Mouse (Mus musculus): Measurements from ENCODE around the gene Vamp2. TPM values are rescaled to one million over a fixed set of nuclear protein-coding genes. Genes with fewer than 3 reads are reported as not detected.

Vamp2 gene
- polyA plus RNA-seq, 1 experiment from 2014 or later = 64.2 TPM

GRCm38 (mm10) chr11:69102403-69102725, 14.1 kb downstream of the Vamp2 start:
- peaks cover 24% of the 10 kb centered on the region; the same call in 1 of the 2 replicates for H3K36me3 ChIP-seq (ENCODE audit: control insufficient read depth, insufficient read depth, low read length)

GRCm38 (mm10) chr11:69103121-69103520, 14.8 kb downstream of the Vamp2 start:
- Histone ChIP-seq H3K36me3 (ENCODE audit: control insufficient read depth, insufficient read depth, low read length) (peaks cover 24% of the 10 kb centered on the region; the same call in 1 of the 2 replicates), H3K4me3 (ENCODE audit: low read depth, low read length) (no peak overlapping the region), H3K9ac (ENCODE audit: low read length) (no peak overlapping the region), H3K4me1 (ENCODE audit: control insufficient read depth, insufficient read depth, low read length) (peaks cover 18% of the 10 kb centered on the region), H3K27ac (replicated peaks; ENCODE audit: low read depth, low read length) (no peak overlapping the region), H3K9me3 (ENCODE audit: control insufficient read depth, low read length) (no peaks in the 10 kb centered on the region), H3K4me2 (ENCODE audit: low read depth, severe bottlenecking) (no peak overlapping the region), H3K27me3 (ENCODE audit: control insufficient read depth, insufficient read depth, low read length) (no peaks in the 10 kb centered on the region)
- ATAC-seq (ENCODE audit: insufficient number of reproducible peaks, low FRiP score, low TSS enrichment, low read depth) = no peak
- whole genome bisulfite sequencing = 94% methylated on average over 14 of the region's 14 CpGs
- DNase-seq (ENCODE audit: low spot score) = no peak

More at GRCm38 (mm10) chr11:69102403-69102725, 14.1 kb downstream of the Vamp2 start:
- no peak overlapping the region for H3K4me2 ChIP-seq (ENCODE audit: low read depth, severe bottlenecking)
- no peaks in the 10 kb centered on the region for H3K9me3 ChIP-seq (ENCODE audit: control insufficient read depth, low read length)
- ATAC-seq (ENCODE audit: insufficient number of reproducible peaks, low FRiP score, low TSS enrichment, low read depth) (no peak), DNase-seq (ENCODE audit: low spot score) (no peak)
- no peak overlapping the region for H3K4me3 ChIP-seq (ENCODE audit: low read depth, low read length)
- 97% methylated on average over 7 of the region's 7 CpGs for WGBS
- H3K4me1 ChIP-seq (ENCODE audit: control insufficient read depth, insufficient read depth, low read length) = peaks cover 25% of the 10 kb centered on the region
- no peak overlapping the region for H3K9ac ChIP-seq (ENCODE audit: low read length)
- H3K27me3 ChIP-seq (ENCODE audit: control insufficient read depth, insufficient read depth, low read length) = no peaks in the 10 kb centered on the region
- H3K27ac ChIP-seq (replicated peaks; ENCODE audit: low read depth, low read length) = no peak overlapping the region

GRCm38 (mm10) chr11:69103531-69104435, 15.5 kb downstream of the Vamp2 start:
- DNase-seq (ENCODE audit: low spot score) (no peak), ATAC-seq (ENCODE audit: insufficient number of reproducible peaks, low FRiP score, low TSS enrichment, low read depth) (no peak)
- no peak overlapping the region for H3K27ac ChIP-seq (replicated peaks; ENCODE audit: low read depth, low read length)
- H3K4me1 ChIP-seq (ENCODE audit: control insufficient read depth, insufficient read depth, low read length) = peaks cover 12% of the 10 kb centered on the region
- peaks cover 24% of the 10 kb centered on the region; the same call in 1 of the 2 replicates for H3K36me3 ChIP-seq (ENCODE audit: control insufficient read depth, insufficient read depth, low read length)
- WGBS = 92% methylated on average over 15 of the region's 15 CpGs
- no peaks in the 10 kb centered on the region for H3K9me3 ChIP-seq (ENCODE audit: control insufficient read depth, low read length)
- H3K9ac ChIP-seq (ENCODE audit: low read length) = no peak overlapping the region
- no peak overlapping the region for H3K4me3 ChIP-seq (ENCODE audit: low read depth, low read length)
- H3K4me2 ChIP-seq (ENCODE audit: low read depth, severe bottlenecking) = no peak overlapping the region
- no peaks in the 10 kb centered on the region for H3K27me3 ChIP-seq (ENCODE audit: control insufficient read depth, insufficient read depth, low read length)

GRCm38 (mm10) chr11:69104487-69104886, 16.2 kb downstream of the Vamp2 start:
- no peaks in the 10 kb centered on the region for H3K27me3 ChIP-seq (ENCODE audit: control insufficient read depth, insufficient read depth, low read length)
- peaks cover 24% of the 10 kb centered on the region; the same call in 1 of the 2 replicates for H3K36me3 ChIP-seq (ENCODE audit: control insufficient read depth, insufficient read depth, low read length)
- H3K9ac ChIP-seq (ENCODE audit: low read length) = no peak overlapping the region
- no peak overlapping the region for H3K27ac ChIP-seq (replicated peaks; ENCODE audit: low read depth, low read length)
- DNase-seq (ENCODE audit: low spot score) (no peak), ATAC-seq (ENCODE audit: insufficient number of reproducible peaks, low FRiP score, low TSS enrichment, low read depth) (no peak)
- 86% methylated on average over 14 of the region's 14 CpGs for WGBS
- no peak overlapping the region for H3K4me2 ChIP-seq (ENCODE audit: low read depth, severe bottlenecking)
- H3K4me1 ChIP-seq (ENCODE audit: control insufficient read depth, insufficient read depth, low read length) = peaks cover 8% of the 10 kb centered on the region
- no peak overlapping the region for H3K4me3 ChIP-seq (ENCODE audit: low read depth, low read length)
- H3K9me3 ChIP-seq (ENCODE audit: control insufficient read depth, low read length) = no peaks in the 10 kb centered on the region

DNA sequence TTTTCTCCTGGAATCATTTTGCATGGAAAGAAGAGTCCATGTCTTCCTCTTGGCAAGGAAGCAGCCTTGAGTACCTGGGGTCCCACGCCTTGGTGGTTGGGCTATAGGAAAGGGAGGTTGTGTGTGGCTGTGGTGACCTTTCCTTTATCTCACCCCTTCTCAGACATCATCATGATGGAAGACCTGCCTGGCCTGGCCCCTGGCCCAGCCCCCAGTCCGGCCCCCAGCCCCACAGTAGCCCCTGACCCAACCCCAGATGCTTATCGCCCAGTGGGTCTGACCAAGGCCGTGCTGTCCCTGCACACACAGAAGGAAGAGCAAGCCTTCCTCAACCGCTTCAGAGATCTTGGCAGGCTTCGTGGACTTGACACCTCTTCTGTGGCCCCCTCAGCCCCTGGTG, 16.9 kb downstream of the Vamp2 start:
- H3K36me3 ChIP-seq (ENCODE audit: control insufficient read depth, insufficient read depth, low read length) = peaks cover 24% of the 10 kb centered on the region; the same call in 1 of the 2 replicates

GRCm38 (mm10) chr11:69105796-69106195, 17.5 kb downstream of the Vamp2 start:
- Histone ChIP-seq H3K4me1 (ENCODE audit: control insufficient read depth, insufficient read depth, low read length) (no peaks in the 10 kb centered on the region), H3K36me3 (ENCODE audit: control insufficient read depth, insufficient read depth, low read length) (peaks cover 24% of the 10 kb centered on the region; the same call in 1 of the 2 replicates), H3K9ac (ENCODE audit: low read length) (no peak overlapping the region), H3K27me3 (ENCODE audit: control insufficient read depth, insufficient read depth, low read length) (no peaks in the 10 kb centered on the region), H3K27ac (replicated peaks; ENCODE audit: low read depth, low read length) (no peak overlapping the region), H3K9me3 (ENCODE audit: control insufficient read depth, low read length) (no peaks in the 10 kb centered on the region), H3K4me2 (ENCODE audit: low read depth, severe bottlenecking) (no peak overlapping the region), H3K4me3 (ENCODE audit: low read depth, low read length) (no peak overlapping the region)
- ATAC-seq (ENCODE audit: insufficient number of reproducible peaks, low FRiP score, low TSS enrichment, low read depth) = no peak
- 79% methylated on average over 2 of the region's 2 CpGs for WGBS
- DNase-seq (ENCODE audit: low spot score) = no peak

More for the DNA sequence above, 16.9 kb downstream of the Vamp2 start:
- 0 out of 2 replicates have a peak overlapping the region, but pooled peaks have one; percentile 18 for H3K27ac ChIP-seq (replicated peaks; ENCODE audit: low read depth, low read length)
- no peaks in the 10 kb centered on the region for H3K27me3 ChIP-seq (ENCODE audit: control insufficient read depth, insufficient read depth, low read length)
- H3K4me2 ChIP-seq (ENCODE audit: low read depth, severe bottlenecking) = no peak overlapping the region
- H3K9me3 ChIP-seq (ENCODE audit: control insufficient read depth, low read length) = no peaks in the 10 kb centered on the region
- no peak for DNase-seq (ENCODE audit: low spot score)
- no peak for ATAC-seq (ENCODE audit: insufficient number of reproducible peaks, low FRiP score, low TSS enrichment, low read depth)
- 89% methylated on average over 6 of the region's 6 CpGs for WGBS
- H3K4me3 ChIP-seq (ENCODE audit: low read depth, low read length) = no peak overlapping the region
- no peak overlapping the region for H3K9ac ChIP-seq (ENCODE audit: low read length)
- H3K4me1 ChIP-seq (ENCODE audit: control insufficient read depth, insufficient read depth, low read length) = peaks cover 5% of the 10 kb centered on the region

GRCm38 (mm10) chr11:69106299-69106698, 18.0 kb downstream of the Vamp2 start:
- Histone ChIP-seq H3K36me3 (ENCODE audit: control insufficient read depth, insufficient read depth, low read length) (peaks cover 24% of the 10 kb centered on the region; the same call in 1 of the 2 replicates), H3K9me3 (ENCODE audit: control insufficient read depth, low read length) (no peaks in the 10 kb centered on the region), H3K9ac (ENCODE audit: low read length) (no peak overlapping the region), H3K27me3 (ENCODE audit: control insufficient read depth, insufficient read depth, low read length) (no peaks in the 10 kb centered on the region), H3K4me1 (ENCODE audit: control insufficient read depth, insufficient read depth, low read length) (no peaks in the 10 kb centered on the region), H3K27ac (replicated peaks; ENCODE audit: low read depth, low read length) (no peak overlapping the region), H3K4me3 (ENCODE audit: low read depth, low read length) (no peak overlapping the region), H3K4me2 (ENCODE audit: low read depth, severe bottlenecking) (no peak overlapping the region)
- no peak for ATAC-seq (ENCODE audit: insufficient number of reproducible peaks, low FRiP score, low TSS enrichment, low read depth)
- DNase-seq (ENCODE audit: low spot score) = no peak
- 96% methylated on average over 11 of the region's 11 CpGs for WGBS

DNA sequence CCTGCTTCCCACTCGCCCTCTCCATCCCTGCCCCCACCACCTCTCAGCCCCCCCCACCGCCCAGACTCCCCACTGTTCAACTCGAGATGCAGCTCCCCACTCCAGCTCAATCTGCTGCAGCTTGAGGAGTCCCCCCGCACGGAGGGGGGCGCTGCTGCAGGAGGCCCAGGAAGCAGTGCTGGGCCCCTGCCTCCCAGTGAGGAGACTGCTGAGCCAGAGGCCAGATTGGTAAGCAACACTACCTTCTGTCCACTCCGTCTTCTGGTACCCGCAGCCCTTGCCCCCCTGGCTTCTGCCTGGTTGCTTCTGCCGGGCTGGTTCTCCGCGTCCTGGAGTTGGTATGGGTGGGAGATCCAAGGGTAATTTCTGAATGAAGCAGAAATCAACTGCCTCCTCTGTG, 18.6 kb downstream of the Vamp2 start:
- Histone ChIP-seq H3K27me3 (ENCODE audit: control insufficient read depth, insufficient read depth, low read length) (no peaks in the 10 kb centered on the region), H3K4me3 (ENCODE audit: low read depth, low read length) (no peak overlapping the region), H3K9ac (ENCODE audit: low read length) (no peak overlapping the region), H3K9me3 (ENCODE audit: control insufficient read depth, low read length) (no peaks in the 10 kb centered on the region), H3K4me2 (ENCODE audit: low read depth, severe bottlenecking) (no peak overlapping the region), H3K27ac (replicated peaks; ENCODE audit: low read depth, low read length) (no peak overlapping the region), H3K4me1 (ENCODE audit: control insufficient read depth, insufficient read depth, low read length) (0 out of 2 replicates have a peak, but pooled peaks cover 3% of the 10 kb centered on the region), H3K36me3 (ENCODE audit: control insufficient read depth, insufficient read depth, low read length) (peaks cover 24% of the 10 kb centered on the region; the same call in 1 of the 2 replicates)
- ATAC-seq (ENCODE audit: insufficient number of reproducible peaks, low FRiP score, low TSS enrichment, low read depth) (no peak), DNase-seq (ENCODE audit: low spot score) (no peak)
- 84% methylated on average over 11 of the region's 11 CpGs for WGBS

All from limb, embryonic 11.5 days (tissue).